Mouse (Mus musculus): Measurements from ENCODE around the gene Slc5a10. TPM values are rescaled to one million over a fixed set of nuclear protein-coding genes. Genes with fewer than 3 reads are reported as not detected.
A peak's percentile ranks its signal among the peaks of the same experiment; 100 is the strongest.

Slc5a10 gene
- polyA plus RNA-seq, 1 experiment from 2014 or later = not detected

GRCm38 (mm10) chr11:61652686-61653447 is 67.8 kb downstream of the Slc5a10 start, which contains the start of gene Grap:
TSS of gene Grap (plus strand) at chr11:61653265.
- H3K27ac ChIP-seq = peak within 1 kb of the TSS; percentile 13; the same call in 1 of the 2 replicates
- WGBS (ENCODE audit: missing documents) = 31% methylated on average over 10 of the region's 10 CpGs
- H3K4me3 ChIP-seq (ENCODE audit: inconsistent target) = peak within 1 kb of the TSS; percentile 34
- H3K36me3 ChIP-seq (ENCODE audit: inconsistent target) = no peaks in the 10 kb centered on the region
- H3K79me2 ChIP-seq (ENCODE audit: inconsistent target) = no peaks in the 10 kb centered on the region

GRCm38 (mm10) chr11:61652216-61652615 is 68.4 kb downstream of the Slc5a10 start:
- no peak overlapping the region for H3K4me3 ChIP-seq (ENCODE audit: inconsistent target)
- no peak overlapping the region for H3K27ac ChIP-seq
- no peaks in the 10 kb centered on the region for H3K36me3 ChIP-seq (ENCODE audit: inconsistent target)
- 95% methylated on average over 5 of the region's 5 CpGs for WGBS (ENCODE audit: missing documents)
- H3K79me2 ChIP-seq (ENCODE audit: inconsistent target) = no peaks in the 10 kb centered on the region

GRCm38 (mm10) chr11:61650470-61651265 is 70.0 kb downstream of the Slc5a10 start:
- 83% methylated on average over 9 of the region's 9 CpGs for WGBS (ENCODE audit: missing documents)
- no peaks in the 10 kb centered on the region for H3K36me3 ChIP-seq (ENCODE audit: inconsistent target)
- no peaks in the 10 kb centered on the region for H3K79me2 ChIP-seq (ENCODE audit: inconsistent target)
- H3K27ac ChIP-seq = no peak overlapping the region
- no peak overlapping the region for H3K4me3 ChIP-seq (ENCODE audit: inconsistent target)

- 85% methylated on average over 4 of the region's 4 CpGs for WGBS (ENCODE audit: missing documents)
- Histone ChIP-seq H3K79me2 (ENCODE audit: inconsistent target) (no peaks in the 10 kb centered on the region), H3K4me3 (ENCODE audit: inconsistent target) (no peak overlapping the region), H3K36me3 (ENCODE audit: inconsistent target) (no peaks in the 10 kb centered on the region), H3K27ac (no peak overlapping the region)
Observed at GRCm38 (mm10) chr11:61649626-61650025, 71.0 kb downstream of the Slc5a10 start.

GRCm38 (mm10) chr11:61649163-61649580 is 71.5 kb downstream of the Slc5a10 start:
- H3K27ac ChIP-seq = no peak overlapping the region
- 88% methylated on average over 5 of the region's 5 CpGs for WGBS (ENCODE audit: missing documents)
- no peak overlapping the region for H3K4me3 ChIP-seq (ENCODE audit: inconsistent target)
- H3K36me3 ChIP-seq (ENCODE audit: inconsistent target) = no peaks in the 10 kb centered on the region
- H3K79me2 ChIP-seq (ENCODE audit: inconsistent target) = no peaks in the 10 kb centered on the region

GRCm38 (mm10) chr11:61648749-61649115 is 71.9 kb downstream of the Slc5a10 start:
- Histone ChIP-seq H3K27ac (no peak overlapping the region), H3K36me3 (ENCODE audit: inconsistent target) (no peaks in the 10 kb centered on the region), H3K79me2 (ENCODE audit: inconsistent target) (no peaks in the 10 kb centered on the region), H3K4me3 (ENCODE audit: inconsistent target) (no peak overlapping the region)
- WGBS (ENCODE audit: missing documents) = 82% methylated on average over 6 of the region's 7 CpGs

GRCm38 (mm10) chr11:61647956-61648748 is 72.5 kb downstream of the Slc5a10 start:
- H3K79me2 ChIP-seq (ENCODE audit: inconsistent target) = no peaks in the 10 kb centered on the region
- no peak overlapping the region for H3K4me3 ChIP-seq (ENCODE audit: inconsistent target)
- WGBS (ENCODE audit: missing documents) = 36% methylated on average over 6 of the region's 6 CpGs
- no peaks in the 10 kb centered on the region for H3K36me3 ChIP-seq (ENCODE audit: inconsistent target)
- H3K27ac ChIP-seq = no peak overlapping the region

GRCm38 (mm10) chr11:61647110-61647910 is 73.3 kb downstream of the Slc5a10 start:
- 43% methylated on average over 10 of the region's 10 CpGs for WGBS (ENCODE audit: missing documents)
- Histone ChIP-seq H3K79me2 (ENCODE audit: inconsistent target) (no peaks in the 10 kb centered on the region), H3K36me3 (ENCODE audit: inconsistent target) (no peaks in the 10 kb centered on the region), H3K27ac (no peak overlapping the region), H3K4me3 (ENCODE audit: inconsistent target) (no peak overlapping the region)

- Histone ChIP-seq H3K36me3 (ENCODE audit: inconsistent target) (no peaks in the 10 kb centered on the region), H3K79me2 (ENCODE audit: inconsistent target) (no peaks in the 10 kb centered on the region), H3K27ac (no peak overlapping the region), H3K4me3 (ENCODE audit: inconsistent target) (no peak overlapping the region)
- WGBS (ENCODE audit: missing documents) = 88% methylated on average over 2 of the region's 2 CpGs
Observed at GRCm38 (mm10) chr11:61646499-61647039, 74.1 kb downstream of the Slc5a10 start.

GRCm38 (mm10) chr11:61645357-61645857 is 75.2 kb downstream of the Slc5a10 start:
- H3K79me2 ChIP-seq (ENCODE audit: inconsistent target) = no peaks in the 10 kb centered on the region
- no peaks in the 10 kb centered on the region for H3K36me3 ChIP-seq (ENCODE audit: inconsistent target)
- no peak overlapping the region for H3K4me3 ChIP-seq (ENCODE audit: inconsistent target)
- H3K27ac ChIP-seq = no peak overlapping the region
- WGBS (ENCODE audit: missing documents) = 95% methylated on average over 5 of the region's 5 CpGs

GRCm38 (mm10) chr11:61644576-61645326 is 75.9 kb downstream of the Slc5a10 start:
- no peak overlapping the region for H3K4me3 ChIP-seq (ENCODE audit: inconsistent target)
- H3K36me3 ChIP-seq (ENCODE audit: inconsistent target) = no peaks in the 10 kb centered on the region
- H3K27ac ChIP-seq = no peak overlapping the region
- no peaks in the 10 kb centered on the region for H3K79me2 ChIP-seq (ENCODE audit: inconsistent target)
- 72% methylated on average over 11 of the region's 11 CpGs for WGBS (ENCODE audit: missing documents)

GRCm38 (mm10) chr11:61643184-61643961 is 77.3 kb downstream of the Slc5a10 start:
- Histone ChIP-seq H3K79me2 (ENCODE audit: inconsistent target) (no peaks in the 10 kb centered on the region), H3K27ac (no peak overlapping the region), H3K4me3 (ENCODE audit: inconsistent target) (no peak overlapping the region), H3K36me3 (ENCODE audit: inconsistent target) (no peaks in the 10 kb centered on the region)
- 90% methylated on average over 5 of the region's 5 CpGs for WGBS (ENCODE audit: missing documents)
